Mouse (Mus musculus) c-Kit-positive CD71-negative TER-119-negative erythroid progenitor cells, embryonic 14.5 days (primary cell): Measurements from ENCODE around the gene Akap17b.
"Not testable (repeated sequence)": the region's sequence is repeated elsewhere in the genome, so short reads cannot be mapped to it uniquely, and the experiment has no call there.

Experiments used
- DNase-seq: peaks from one replicate; pipeline ENCODE4 v3.0.0-alpha.2; 2013; ENCODE audit warnings: low read depth

The Akap17b gene

GRCm38 (mm10) chrX:36644657-36645551 is at the start of gene Akap17b:
Akap17b (minus strand) TSS chrX:36645395.
- DNase-seq: peak; percentile 58

GRCm38 (mm10) chrX:36691365-36691764 is 46.2 kb upstream of the Akap17b start:
- DNase-seq: no peak

- DNase-seq: no peak
Observed at GRCm38 (mm10) chrX:36689655-36690054, 44.5 kb upstream of the Akap17b start.

GRCm38 (mm10) chrX:36676836-36677235 is 31.6 kb upstream of the Akap17b start:
- DNase-seq: no peak

- no peak for DNase-seq
Observed at GRCm38 (mm10) chrX:36672708-36673107, 27.5 kb upstream of the Akap17b start.

GRCm38 (mm10) chrX:36640046-36640445 is 5.1 kb downstream of the Akap17b start:
- no peak for DNase-seq

- DNase-seq: no peak
Observed at GRCm38 (mm10) chrX:36630771-36631170, 14.4 kb downstream of the Akap17b start.

- no peak for DNase-seq
Observed at GRCm38 (mm10) chrX:36628102-36628501, 17.1 kb downstream of the Akap17b start.

GRCm38 (mm10) chrX:36609117-36609516 is 36.1 kb downstream of the Akap17b start:
- no peak for DNase-seq

GRCm38 (mm10) chrX:36604040-36604439 is 41.2 kb downstream of the Akap17b start:
- no peak for DNase-seq

- no peak for DNase-seq
Observed at GRCm38 (mm10) chrX:36602926-36603325, 42.3 kb downstream of the Akap17b start.

GRCm38 (mm10) chrX:36600066-36600465 is 45.1 kb downstream of the Akap17b start:
- no peak for DNase-seq

GRCm38 (mm10) chrX:36599656-36600055 is 45.5 kb downstream of the Akap17b start:
- DNase-seq: no peak

GRCm38 (mm10) chrX:36598861-36599344 is 46.3 kb downstream of the Akap17b start:
- no peak for DNase-seq

GRCm38 (mm10) chrX:36598390-36598810 is 46.8 kb downstream of the Akap17b start:
- no peak for DNase-seq

GRCm38 (mm10) chrX:36597707-36598389 is 47.3 kb downstream of the Akap17b start, which contains the start of gene Pgrmc1:
Pgrmc1 (plus strand) TSS chrX:36598206.
- DNase-seq: peak; percentile 58

GRCm38 (mm10) chrX:36596483-36597120 is 48.6 kb downstream of the Akap17b start:
- DNase-seq: not testable (repeated sequence)

- DNase-seq: no peak
Observed at GRCm38 (mm10) chrX:36595247-36595646, 49.9 kb downstream of the Akap17b start.

GRCm38 (mm10) chrX:36591539-36591938 is 53.7 kb downstream of the Akap17b start:
- no peak for DNase-seq

GRCm38 (mm10) chrX:36591120-36591519 is 54.1 kb downstream of the Akap17b start:
- DNase-seq: no peak

GRCm38 (mm10) chrX:36590266-36590665 is 54.9 kb downstream of the Akap17b start:
- no peak for DNase-seq
